In the genomic region with DNA sequence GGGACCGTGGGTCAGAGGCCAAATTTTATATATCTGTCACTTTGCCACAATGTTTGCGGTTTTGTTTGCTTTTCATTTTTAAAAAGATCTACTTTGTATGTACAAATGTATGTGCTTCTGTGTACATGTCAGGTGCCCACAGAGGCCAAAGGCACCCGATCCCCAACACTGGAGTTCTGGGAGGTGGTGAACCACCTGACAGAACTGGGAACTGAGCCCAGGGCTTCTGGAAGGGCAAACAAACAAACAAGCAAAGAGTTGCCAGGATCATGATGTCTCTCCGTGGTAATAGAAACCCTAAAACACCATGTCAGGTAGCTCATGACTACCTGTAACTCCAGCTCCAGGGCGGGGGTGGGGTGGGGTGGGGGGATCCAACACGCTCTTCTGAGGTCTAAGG, we compare ENCODE assay signal across 29 mouse cellular contexts. TPM values are rescaled to one million over a fixed set of nuclear protein-coding genes. Genes with fewer than 3 reads are reported as not detected.
A peak's percentile ranks its signal among the peaks of the same experiment; 100 is the strongest.
DNase-seq lines count a peak whose midpoint lies in the region; ATAC-seq and TF ChIP-seq lines count a peak whose summit lies in the region.
"Had no signal": no experiment of that assay in that cellular context is flagged by ENCODE, and none has a peak within 500 bp of the region (broad histone marks: within the 10 kb centered on the region; RNA-seq: fewer than 3 reads in every experiment).

No protein-coding gene starts in this region.

- H3K27ac ChIP-seq in gastrocnemius, adult 2 months: peak overlapping the region; percentile 29; the same call in 1 of the 2 replicates
- peak overlapping the region; percentile 91; the same call in 1 of the 2 replicates for H3K27ac ChIP-seq in lung, embryonic 15.5 days
- H3K27ac ChIP-seq: embryonic facial prominence, embryonic 15.5 days; heart, adult 2 months; heart, embryonic 13.5 days; limb, embryonic 15.5 days had no signal

- H3K4me2 ChIP-seq in lung, embryonic 15.5 days: no peak overlapping the region
- H3K4me2 ChIP-seq: embryonic facial prominence, embryonic 15.5 days; heart, embryonic 13.5 days; limb, embryonic 15.5 days; midbrain, embryonic 15.5 days; neural tube, embryonic 13.5 days; stomach, embryonic 15.5 days had no signal

- no peaks in the 10 kb centered on the region for H3K9me3 ChIP-seq in lung, embryonic 15.5 days
- H3K9me3 ChIP-seq: embryonic facial prominence, embryonic 15.5 days; G1E; heart, embryonic 13.5 days; limb, embryonic 15.5 days; midbrain, embryonic 15.5 days; neural tube, embryonic 13.5 days; stomach, embryonic 15.5 days had no signal

- no peaks in the 10 kb centered on the region for H3K27me3 ChIP-seq in lung, embryonic 15.5 days
- H3K27me3 ChIP-seq: CH12.LX; embryonic facial prominence, embryonic 15.5 days; heart, embryonic 13.5 days; limb, embryonic 15.5 days; midbrain, embryonic 15.5 days; neural tube, embryonic 13.5 days; Patski; stomach, embryonic 15.5 days had no signal

- ATAC-seq in lung, embryonic 15.5 days (ENCODE audit: borderline replicate concordance, extremely low read depth, low FRiP score, low TSS enrichment): no peak
- no peak for ATAC-seq in granulocyte monocyte progenitor cell, adult 5-6 weeks (replicated peaks; ENCODE audit: poor library complexity, severe bottlenecking)
- ATAC-seq: forebrain, embryonic 14.5 days; midbrain, embryonic 15.5 days; Patski had no signal

- H3K9ac ChIP-seq in lung, embryonic 15.5 days: no peak overlapping the region
- H3K9ac ChIP-seq: embryonic facial prominence, embryonic 15.5 days; heart, embryonic 13.5 days; limb, embryonic 15.5 days; midbrain, embryonic 15.5 days; neural tube, embryonic 13.5 days; stomach, embryonic 15.5 days had no signal

- DNase-seq in gastrocnemius, adult 2 months: peak; percentile 49
- no peak for DNase-seq in gastrocnemius, postnatal 4 days (ENCODE audit: low spot score in 2 of 2)
- DNase-seq in lung, adult 18-20 months: no peak
- peak; percentile 80 for DNase-seq in kidney, adult 9 months
- peak; percentile 65 for DNase-seq in kidney, postnatal 14 days
- no peak for DNase-seq in right cerebral cortex, postnatal 10 days (ENCODE audit: low spot score in 2 of 2)
- DNase-seq: adrenal gland, adult 2 months; B cell, adult 2 months; cerebellum, adult 11 months; gastrocnemius, postnatal 10 days; heart, adult 2 months; heart, postnatal 14 days; left cerebral cortex, postnatal 4 days; lung, postnatal 4 days; right cerebral cortex, postnatal 4 days; thymus, adult 18-20 months; thymus, postnatal 4 days had no signal

- WGBS in lung, embryonic 15.5 days: 85% methylated on average over 6 of the region's 6 CpGs

- H3K4me1 ChIP-seq in lung, embryonic 15.5 days: peaks cover 39% of the 10 kb centered on the region

- intact Hi-C loops in gastrocnemius, adult 2 months (cut with DNase I): no loop called here

- no peak overlapping the region for H3K4me3 ChIP-seq in gastrocnemius, adult 2 months
- H3K4me3 ChIP-seq in lung, embryonic 15.5 days: no peak overlapping the region
- H3K4me3 ChIP-seq: embryonic facial prominence, embryonic 15.5 days; heart, adult 2 months; heart, embryonic 13.5 days; limb, embryonic 15.5 days; midbrain, embryonic 15.5 days; neural tube, embryonic 13.5 days; stomach, embryonic 15.5 days had no signal

- peaks cover 20% of the 10 kb centered on the region for H3K36me3 ChIP-seq in lung, embryonic 15.5 days

- TF ChIP-seq CTCF in gastrocnemius, adult 2 months (IDR thresholded peaks at IDR 0.05): no peak

RNA-seq across cellular contexts. Expression of a gene that starts 6.4 kb away (rescaled TPM):
- total RNA-seq in gastrocnemius, adult 2 months (2021): 1 to 10 TPM; 2.1 to 2.3 TPM
- total RNA-seq in gastrocnemius, postnatal 4 days (2021): 1 to 10 TPM; 4.7 to 4.9 TPM
- 4.7 and 5.1 TPM in 2 replicates for polyA plus RNA-seq in lung, embryonic 15.5 days (2015; fragmentation: Nextera tagmentation; extraction: Ambion mirVana)
- 63.2 and 84.0 TPM in 2 replicates for total RNA-seq in granulocyte monocyte progenitor cell, adult 5-6 weeks (2014; fragmentation: Nextera tagmentation)
- 57.8 and 64.5 TPM in 2 replicates for total RNA-seq in granulocyte monocyte progenitor cell, adult 5-6 weeks (2017)
- polyA plus RNA-seq: forebrain, embryonic 14.5 days had no signal

RNA-seq across cellular contexts. Expression of a gene that starts 7.0 kb away (rescaled TPM):
- total RNA-seq in gastrocnemius, adult 2 months (2021): 100 to 1,000 TPM; 179 to 181 TPM
- total RNA-seq in gastrocnemius, postnatal 4 days (2021): 100 to 1,000 TPM; 150 to 163 TPM
- polyA plus RNA-seq in lung, embryonic 15.5 days (2015; fragmentation: Nextera tagmentation; extraction: Ambion mirVana): 291 and 292 TPM in 2 replicates
- 201 and 270 TPM in 2 replicates for total RNA-seq in granulocyte monocyte progenitor cell, adult 5-6 weeks (2014; fragmentation: Nextera tagmentation)
- 106 and 127 TPM in 2 replicates for total RNA-seq in granulocyte monocyte progenitor cell, adult 5-6 weeks (2017)

RNA-seq across cellular contexts. Expression of a gene that starts 26.8 kb away (rescaled TPM):
- total RNA-seq in gastrocnemius, adult 2 months (2021): 10 to 100 TPM; 15.2 to 20.6 TPM
- 10 to 100 TPM; 40.9 to 46.4 TPM for total RNA-seq in gastrocnemius, postnatal 4 days (2021)
- 55.9 and 58.9 TPM in 2 replicates for polyA plus RNA-seq in lung, embryonic 15.5 days (2015; fragmentation: Nextera tagmentation; extraction: Ambion mirVana)
- total RNA-seq in granulocyte monocyte progenitor cell, adult 5-6 weeks (2014; fragmentation: Nextera tagmentation): 122 and 139 TPM in 2 replicates
- total RNA-seq in granulocyte monocyte progenitor cell, adult 5-6 weeks (2017): 158 and 177 TPM in 2 replicates

RNA-seq across cellular contexts. Expression of a gene that starts 27.8 kb away (rescaled TPM):
- total RNA-seq in gastrocnemius, adult 2 months (2021): 10 to 100 TPM; 61.2 to 79.6 TPM
- 10 to 100 TPM; 40.4 to 45.4 TPM for total RNA-seq in gastrocnemius, postnatal 4 days (2021)
- polyA plus RNA-seq in lung, embryonic 15.5 days (2015; fragmentation: Nextera tagmentation; extraction: Ambion mirVana): 101 and 102 TPM in 2 replicates
- 99.5 and 121 TPM in 2 replicates for total RNA-seq in granulocyte monocyte progenitor cell, adult 5-6 weeks (2014; fragmentation: Nextera tagmentation)
- total RNA-seq in granulocyte monocyte progenitor cell, adult 5-6 weeks (2017): 49.7 and 80.0 TPM in 2 replicates

RNA-seq across cellular contexts. Expression of a gene that starts 52.1 kb away (rescaled TPM):
- 1 to 10 TPM; 5.4 to 5.8 TPM for total RNA-seq in gastrocnemius, adult 2 months (2021)
- 10 to 100 TPM; 11.7 to 13.8 TPM for total RNA-seq in gastrocnemius, postnatal 4 days (2021)
- polyA plus RNA-seq in lung, embryonic 15.5 days (2015; fragmentation: Nextera tagmentation; extraction: Ambion mirVana): 84.6 and 87.1 TPM in 2 replicates
- 35.5 and 47.4 TPM in 2 replicates for total RNA-seq in granulocyte monocyte progenitor cell, adult 5-6 weeks (2014; fragmentation: Nextera tagmentation)
- 17.5 and 19.4 TPM in 2 replicates for total RNA-seq in granulocyte monocyte progenitor cell, adult 5-6 weeks (2017)

Comparison
In these comparisons a context has a peak if more than half of its experiments do, and no peak if none do; other contexts are left out.
1. DNase-seq: peak in gastrocnemius, adult 2 months (single experiment), kidney, adult 9 months (single experiment) and kidney, postnatal 14 days (single experiment); none in gastrocnemius, postnatal 4 days (0 of 2), lung, adult 18-20 months (0 of 2) and right cerebral cortex, postnatal 10 days (0 of 2).
2. RNA of a gene that starts 6.4 kb away (total RNA-seq): 57.8 to 84.0 TPM in granulocyte monocyte progenitor cell, adult 5-6 weeks; 4.7 to 4.9 TPM in gastrocnemius, postnatal 4 days and 2.1 to 2.3 TPM in gastrocnemius, adult 2 months; every median in the first group is over 4 times any median in the second.